Mouse (Mus musculus) hindbrain, embryonic 16.5 days (tissue): ENCODE measurements around the gene Mroh9. TPM values are rescaled to one million over a fixed set of nuclear protein-coding genes. Genes with fewer than 3 reads are reported as not detected.

ENCODE experiments used
- ATAC-seq: fragments of 200-750 bp; cut with Nextera tagmentation; 2 replicates; pipeline ENCODE4 v1.8.0; 2017; ENCODE audit warnings: moderate TSS enrichment, moderate library complexity
- H3K27ac ChIP-seq: fragments of 300-500 bp; sonication (generic); 2 replicates; pipeline ENCODE4 v1.5.1; 2014; ENCODE audit warnings: low read depth, mild to moderate bottlenecking, control low read depth, low read length, moderate library complexity
- H3K27me3 ChIP-seq: fragments of 300-500 bp; sonication (generic); replicated peaks from 2 replicates; pipeline ENCODE4 v1.6.1; 2014; ENCODE audit warnings: low read length; ENCODE audit not compliant: control insufficient read depth, insufficient read depth
- H3K36me3 ChIP-seq: fragments of 300-500 bp; sonication (generic); 2 replicates; pipeline ENCODE4 v1.6.1; 2014; ENCODE audit warnings: mild to moderate bottlenecking, low read length, moderate library complexity, mixed read lengths; ENCODE audit not compliant: control insufficient read depth, insufficient read depth
- H3K4me1 ChIP-seq: fragments of 300-500 bp; sonication (generic); 2 replicates; pipeline ENCODE4 v1.6.1; 2014; ENCODE audit warnings: low read depth, low read length; ENCODE audit not compliant: control insufficient read depth, insufficient read depth
- H3K4me2 ChIP-seq: fragments of 300-500 bp; sonication (generic); 2 replicates; pipeline ENCODE4 v1.6.1; 2014; ENCODE audit warnings: mild to moderate bottlenecking, low read length, control low read depth, moderate library complexity
- H3K4me3 ChIP-seq: fragments of 300-500 bp; sonication (generic); 2 replicates; pipeline ENCODE4 v1.5.1; 2014; ENCODE audit warnings: mild to moderate bottlenecking, low read length, control low read depth, moderate library complexity
- H3K9ac ChIP-seq: fragments of 300-500 bp; sonication (generic); 2 replicates; pipeline ENCODE4 v1.6.1; 2014; ENCODE audit warnings: low read depth, mild to moderate bottlenecking, control low read depth, low read length, moderate library complexity
- H3K9me3 ChIP-seq: fragments of 300-500 bp; sonication (generic); 2 replicates; pipeline ENCODE4 v1.6.1; 2014; ENCODE audit warnings: mild to moderate bottlenecking, low read length, moderate library complexity; ENCODE audit not compliant: control insufficient read depth
- WGBS: fragments of 180-500 bp; shearing (Covaris S2); extraction: QIAGEN DNeasy Blood & Tissue Kit; methylation state at CpG from one replicate; pipeline ENCODE4 v1.1.7; 2014; 5-methylcytosine and 5-hydroxymethylcytosine counted together
- polyA plus RNA-seq: library from polyadenylated mRNA; unstranded; fragments of >200 nt; fragmentation: Nextera tagmentation; extraction: Ambion mirVana; gene quantifications from 2 replicates; pipeline ENCODE4 v1.2.1, GENCODE M21; 2015

The Mroh9 gene
- polyA plus RNA-seq, 1 experiment from 2014 or later, result not detected

DNA sequence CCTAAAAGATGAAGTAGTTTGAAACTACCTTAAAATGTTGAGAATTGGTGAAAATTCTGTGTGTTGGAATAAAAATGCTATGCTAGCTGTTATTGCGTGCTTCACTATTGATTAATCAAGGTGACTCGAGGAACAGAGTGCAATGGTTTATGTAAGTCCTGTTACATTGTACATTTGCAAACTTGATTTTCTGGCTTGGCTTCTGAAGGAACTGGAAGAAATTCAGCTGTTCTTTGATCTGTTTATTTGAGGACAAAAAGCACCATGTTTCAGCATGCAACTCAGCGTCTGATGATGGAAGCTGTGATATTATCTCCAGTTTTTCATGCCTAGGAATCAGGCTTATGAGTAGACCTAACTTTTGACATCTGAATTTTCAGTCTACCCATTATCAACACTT is 97.9 kb downstream of the Mroh9 start:
- H3K9me3 ChIP-seq, result no peaks in the 10 kb centered on the region
- no peaks in the 10 kb centered on the region for H3K4me1 ChIP-seq
- no peaks in the 10 kb centered on the region for H3K27me3 ChIP-seq
- H3K9ac ChIP-seq, result no peak overlapping the region
- no peaks in the 10 kb centered on the region for H3K36me3 ChIP-seq
- H3K4me2 ChIP-seq, result no peak overlapping the region
- no peak overlapping the region for H3K27ac ChIP-seq
- no peak for ATAC-seq
- no peak overlapping the region for H3K4me3 ChIP-seq
- 94% methylated on average over 3 of the region's 3 CpGs for WGBS

DNA sequence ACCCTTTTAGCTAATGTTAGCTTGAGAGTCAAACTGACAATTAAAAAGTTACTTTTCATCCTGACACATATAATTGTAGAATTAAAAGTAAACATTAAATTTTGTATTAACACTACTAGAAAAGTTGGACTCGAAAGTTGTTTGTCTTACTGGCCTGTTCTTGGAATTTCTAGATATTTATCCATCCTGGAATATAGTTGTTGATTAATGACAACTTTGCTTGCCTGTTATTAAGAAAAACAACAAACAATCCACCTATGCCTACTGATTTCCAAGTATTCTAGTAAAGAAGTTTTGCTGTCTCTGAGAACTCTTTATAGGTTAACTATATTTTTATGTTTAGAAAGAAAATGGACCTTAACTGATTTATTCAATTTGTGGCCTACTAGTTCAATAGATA is 98.7 kb downstream of the Mroh9 start:
- ATAC-seq, result no peak
- no peaks in the 10 kb centered on the region for H3K27me3 ChIP-seq
- no peaks in the 10 kb centered on the region for H3K36me3 ChIP-seq
- 97% methylated on average over 1 of the region's 1 CpGs for whole genome bisulfite sequencing
- no peak overlapping the region for H3K27ac ChIP-seq
- H3K4me3 ChIP-seq, result no peak overlapping the region
- H3K9me3 ChIP-seq, result no peaks in the 10 kb centered on the region
- H3K9ac ChIP-seq, result no peak overlapping the region
- no peak overlapping the region for H3K4me2 ChIP-seq
- H3K4me1 ChIP-seq, result no peaks in the 10 kb centered on the region

- 91% methylated on average over 2 of the region's 2 CpGs for WGBS
- no peak for ATAC-seq
- no peaks in the 10 kb centered on the region for H3K27me3 ChIP-seq
- H3K36me3 ChIP-seq, result no peaks in the 10 kb centered on the region
- no peaks in the 10 kb centered on the region for H3K9me3 ChIP-seq
- no peak overlapping the region for H3K27ac ChIP-seq
- no peak overlapping the region for H3K4me3 ChIP-seq
- H3K4me2 ChIP-seq, result no peak overlapping the region
- H3K9ac ChIP-seq, result no peak overlapping the region
- no peaks in the 10 kb centered on the region for H3K4me1 ChIP-seq
Measured at GRCm38 (mm10) chr1:162986121-162986748, 99.2 kb downstream of the Mroh9 start.

DNA sequence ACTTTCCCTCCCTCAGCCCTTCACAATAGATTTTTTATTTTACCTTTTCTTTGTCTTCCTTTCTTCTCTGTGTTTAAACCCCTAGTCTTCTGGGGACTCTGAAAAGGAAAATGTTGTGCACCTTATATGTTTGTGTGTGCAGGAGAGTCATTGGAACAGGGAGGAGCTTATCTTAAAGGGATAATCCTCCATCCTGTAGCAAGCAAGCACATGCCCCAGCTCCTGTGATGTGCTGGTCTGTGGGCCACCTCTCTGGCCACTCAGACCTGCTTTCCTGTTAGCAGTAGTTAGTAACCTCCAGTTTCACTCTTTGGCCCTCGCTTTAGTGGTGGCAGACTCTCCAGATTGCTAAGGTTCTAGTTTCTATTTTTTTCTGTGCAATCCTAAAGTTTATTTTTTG is 101.0 kb downstream of the Mroh9 start, which contains the start of gene Fmo3:
Gene Fmo3 (minus strand): TSS at position 101 of the 400 bp plus-strand sequence.
- Histone ChIP-seq H3K27ac (no peak within 1 kb of the TSS), H3K4me3 (no peak within 1 kb of the TSS), H3K4me2 (no peak within 1 kb of the TSS), H3K36me3 (no peaks in the 10 kb centered on the region), H3K27me3 (no peaks in the 10 kb centered on the region), H3K9ac (no peak within 1 kb of the TSS), H3K4me1 (no peaks in the 10 kb centered on the region), H3K9me3 (no peaks in the 10 kb centered on the region)
- WGBS, result 93% methylated on average over 1 of the region's 1 CpGs
- no peak for ATAC-seq

Other genes starting within 250 kb of the Mroh9 start
- gene Fmo1, start 219.1 kb downstream of the Mroh9 start, polyA plus RNA-seq, result 39.6 and 42.2 TPM in 2 replicates
- gene Fmo2, start 186.9 kb downstream of the Mroh9 start, polyA plus RNA-seq, result 0.09 and 0.29 TPM in 2 replicates
- 0.07 TPM in 1 of 2 replicates, not detected in the other for gene Fmo6, start 148.2 kb downstream of the Mroh9 start, polyA plus RNA-seq
- gene Fmo3, start 101.1 kb downstream of the Mroh9 start, polyA plus RNA-seq, result not detected in 2 replicates
- gene Prrx1, start 228.0 kb upstream of the Mroh9 start, polyA plus RNA-seq, result 3.9 and 5.6 TPM in 2 replicates